Mouse (Mus musculus) gastrocnemius, postnatal 14 days (tissue): ENCODE results near the gene Pomgnt2. TPM values are rescaled to one million over a fixed set of nuclear protein-coding genes. Genes with fewer than 3 reads are reported as not detected.

Source experiments
- total RNA-seq, 2 experiments: library from RNA; stranded (reverse); gene quantifications; 2 replicates each; pipeline ENCODE4 v1.2.3; 2021

Gene Pomgnt2
- total RNA-seq, 2 experiments from 2014 or later, result 7.1 to 9.0 TPM

Other genes with a start within 250 kb of the Pomgnt2 start
- gene Zfp651, start 237.8 kb downstream of the Pomgnt2 start, total RNA-seq, result 10 to 100 TPM; 51.5 to 56.1 TPM
- gene Klhl40, start 219.5 kb downstream of the Pomgnt2 start, total RNA-seq, result 100 to 1,000 TPM; 116 to 158 TPM
- 100 to 1,000 TPM; 276 to 284 TPM for gene Hhatl, start 204.6 kb downstream of the Pomgnt2 start, total RNA-seq
- gene Ccdc13, start 157.6 kb downstream of the Pomgnt2 start, total RNA-seq, result under 1 TPM; 0.22 to 0.35 TPM
- 100 to 1,000 TPM in 1 of 2 experiments, 10 to 100 TPM in 1; 97.2 to 109 TPM for gene Higd1a, start 138.7 kb downstream of the Pomgnt2 start, total RNA-seq
- gene Ackr2, start 98.8 kb downstream of the Pomgnt2 start, total RNA-seq, result 1 to 10 TPM; 2.2 to 2.8 TPM
- gene Cyp8b1, start 80.8 kb downstream of the Pomgnt2 start, total RNA-seq, result not detected
- 1 to 10 TPM; 3.1 to 4.3 TPM for gene Fam198a, start 46.1 kb downstream of the Pomgnt2 start, total RNA-seq
- 10 to 100 TPM; 53.5 to 93.5 TPM for gene Snrk, start 120.2 kb upstream of the Pomgnt2 start, total RNA-seq